Mouse (Mus musculus) myocyte (in vitro differentiated cells): ENCODE data around the gene Otof. TPM values are rescaled to one million over a fixed set of nuclear protein-coding genes. Genes with fewer than 3 reads are reported as not detected.

Source experiments
- H3K27me3 ChIP-seq: one replicate; pipeline ENCODE4 v1.6.1; 2011; ENCODE audit not compliant: control insufficient read depth, insufficient read depth, insufficient read length
- H3K36me3 ChIP-seq: one replicate; pipeline ENCODE4 v1.6.1; 2011; ENCODE audit not compliant: control insufficient read depth, insufficient read depth
- H3K4me2 ChIP-seq: one replicate; pipeline ENCODE4 v1.6.1; 2011; ENCODE audit warnings: low read depth, control low read depth
- H3K4me3 ChIP-seq: one replicate; pipeline ENCODE4 v1.5.1; 2011; ENCODE audit warnings: mild to moderate bottlenecking, control low read depth, moderate library complexity
- H3K79me2 ChIP-seq: one replicate; pipeline ENCODE4 v1.6.1; 2011; ENCODE audit not compliant: control insufficient read depth, insufficient read depth
- H3ac ChIP-seq: one replicate; pipeline ENCODE4 v1.6.1; 2011; ENCODE audit not compliant: control insufficient read depth, insufficient read length
- CEBPB ChIP-seq: IDR thresholded peaks from 2 replicates; pipeline ENCODE4 v1.6.1; 2011; ENCODE audit warnings: mild to moderate bottlenecking, moderate library complexity; ENCODE audit not compliant: poor library complexity, insufficient read depth, severe bottlenecking
- E2F4 ChIP-seq: IDR thresholded peaks from one replicate; pipeline ENCODE4 v1.6.1; 2011; ENCODE audit warnings: mild to moderate bottlenecking, control low read depth, moderate library complexity; ENCODE audit not compliant: insufficient read depth
- MAX ChIP-seq: IDR thresholded peaks from one replicate; pipeline ENCODE4 v1.6.1; 2011; ENCODE audit warnings: low read depth, mild to moderate bottlenecking, control low read depth
- MYOD1 ChIP-seq, 3 experiments: IDR thresholded peaks; one replicate each; pipeline ENCODE4 v1.6.1; 2011; ENCODE audit warnings: control low read depth in 2 of 3, low read depth in 2 of 3, mild to moderate bottlenecking in 2 of 3, moderate library complexity in 1 of 3; ENCODE audit not compliant: insufficient read length in 2 of 3, control insufficient read depth in 1 of 3
- MYOG ChIP-seq, 3 experiments: IDR thresholded peaks; one replicate each; pipeline ENCODE4 v1.6.1; 2011; ENCODE audit warnings: control low read depth in 2 of 3, low read depth in 2 of 3, mild to moderate bottlenecking in 2 of 3; ENCODE audit not compliant: insufficient read length in 2 of 3, control insufficient read depth in 1 of 3, insufficient read depth in 1 of 3
- POLR2A ChIP-seq: IDR thresholded peaks from one replicate; pipeline ENCODE4 v1.6.1; 2011; ENCODE audit warnings: low read depth, mild to moderate bottlenecking, control low read depth, moderate library complexity; ENCODE audit not compliant: insufficient read length
- POLR2AphosphoS2 ChIP-seq: IDR thresholded peaks from one replicate; pipeline ENCODE4 v1.6.1; 2011; ENCODE audit warnings: low read depth, control low read depth; ENCODE audit not compliant: insufficient read length
- REST ChIP-seq: IDR thresholded peaks from one replicate; pipeline ENCODE4 v1.6.1; 2011; ENCODE audit warnings: mild to moderate bottlenecking, control low read depth, moderate library complexity; ENCODE audit not compliant: insufficient read depth, insufficient read length
- SRF ChIP-seq: IDR thresholded peaks from one replicate; pipeline ENCODE4 v1.6.1; 2011; ENCODE audit warnings: low read depth; ENCODE audit not compliant: control insufficient read depth, insufficient read length
- TCF12 ChIP-seq: IDR thresholded peaks from one replicate; pipeline ENCODE4 v1.6.1; 2011; ENCODE audit warnings: mild to moderate bottlenecking, control low read depth; ENCODE audit not compliant: poor library complexity, insufficient read depth, severe bottlenecking
- TCF3 ChIP-seq: IDR thresholded peaks from one replicate; pipeline ENCODE4 v1.6.1; 2011; ENCODE audit warnings: low read depth, control low read depth; ENCODE audit not compliant: insufficient read length
- USF1 ChIP-seq: IDR thresholded peaks from one replicate; pipeline ENCODE4 v1.6.1; 2011; ENCODE audit warnings: low read depth, mild to moderate bottlenecking, control low read depth, moderate library complexity
- polyA plus RNA-seq: library from polyadenylated mRNA; unstranded; fragments of >200 nt; fragmentation: generic; extraction: Trizol; gene quantifications from one replicate; pipeline ENCODE4 v1.2.1, GENCODE M21; 2012; ENCODE audit warnings: missing spikeins

The Otof gene
- polyA plus RNA-seq = not detected

DNA sequence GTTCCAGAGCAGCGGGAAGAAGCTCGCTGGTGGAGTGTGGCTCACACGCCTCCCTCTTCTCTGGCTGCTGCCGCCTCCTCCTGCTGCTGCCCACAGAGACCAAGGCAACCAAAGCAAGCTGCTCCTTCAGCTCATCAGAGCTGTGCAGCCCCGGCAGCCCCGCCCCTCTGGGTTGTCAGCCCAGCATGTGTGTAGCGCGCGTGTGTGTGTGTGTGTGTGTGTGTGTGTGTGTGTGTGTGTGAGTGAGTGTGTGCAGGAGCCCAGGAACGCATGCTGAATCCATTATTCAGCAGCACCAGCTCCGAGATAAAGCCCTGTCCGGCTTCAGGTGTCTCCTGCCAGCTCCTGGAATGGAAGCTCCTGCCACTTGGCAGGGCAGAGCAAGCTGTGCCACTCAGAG, at the start of gene Otof:
Gene Otof (minus strand): TSS at position 112 of the 400 bp plus-strand sequence.
- no peak within 1 kb of the TSS for H3K4me3 ChIP-seq
- H3ac ChIP-seq = no peak within 1 kb of the TSS
- H3K4me2 ChIP-seq = no peak within 1 kb of the TSS
- H3K36me3 ChIP-seq = no peaks in the 10 kb centered on the region
- H3K79me2 ChIP-seq = no peaks in the 10 kb centered on the region
- TF ChIP-seq TCF3 (no peak), TCF12 (no peak), MYOG (IDR thresholded peaks at IDR 0.05; ENCODE audit: control insufficient read depth in 1 of 3, insufficient read depth in 1 of 3, insufficient read length in 2 of 3, low read depth in 2 of 3) (no peak), E2F4 (no peak), SRF (no peak), POLR2A (no peak), MAX (no peak), POLR2AphosphoS2 (no peak), CEBPB (no peak), REST (no peak), MYOD1 (IDR thresholded peaks at IDR 0.05; ENCODE audit: control insufficient read depth in 1 of 3, insufficient read length in 2 of 3, low read depth in 2 of 3) (no peak), USF1 (no peak)
- peaks cover 94% of the 10 kb centered on the region for H3K27me3 ChIP-seq

DNA sequence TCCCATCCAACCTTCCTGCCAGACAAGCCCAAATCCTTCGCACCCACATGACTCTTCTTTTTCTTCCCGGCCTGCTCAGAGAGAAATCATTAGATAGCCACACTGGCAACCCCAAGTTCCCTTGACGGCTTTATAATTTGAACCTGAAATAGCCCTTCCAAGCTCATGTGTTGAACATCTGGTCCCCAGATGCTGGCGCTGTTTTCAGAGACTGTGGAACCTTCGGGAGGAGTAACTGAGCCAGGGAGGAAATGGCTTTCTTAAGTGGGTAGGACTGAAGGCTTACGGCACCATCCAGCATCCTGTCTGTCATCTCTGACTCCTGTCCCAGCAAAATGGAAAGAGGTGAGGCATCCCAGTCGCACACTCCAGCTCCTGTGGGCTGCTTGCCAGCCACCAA, 35.6 kb upstream of the Otof start:
- H3K36me3 ChIP-seq = no peaks in the 10 kb centered on the region
- TF ChIP-seq MAX = no peak
- TF ChIP-seq MYOG (IDR thresholded peaks at IDR 0.05; ENCODE audit: control insufficient read depth in 1 of 3, insufficient read depth in 1 of 3, insufficient read length in 2 of 3, low read depth in 2 of 3) = no peak
- TF ChIP-seq MYOD1 (IDR thresholded peaks at IDR 0.05; ENCODE audit: control insufficient read depth in 1 of 3, insufficient read length in 2 of 3, low read depth in 2 of 3) = no peak
- no peak for TF ChIP-seq E2F4
- no peak for TF ChIP-seq TCF3
- no peak for TF ChIP-seq USF1
- no peak for TF ChIP-seq SRF
- TF ChIP-seq POLR2AphosphoS2 = no peak
- TF ChIP-seq CEBPB = no peak
- TF ChIP-seq POLR2A = no peak
- TF ChIP-seq TCF12 = no peak
- no peak for TF ChIP-seq REST
- H3K27me3 ChIP-seq = peaks cover 34% of the 10 kb centered on the region
- no peak overlapping the region for H3K4me3 ChIP-seq
- H3K79me2 ChIP-seq = no peaks in the 10 kb centered on the region
- H3ac ChIP-seq = no peak overlapping the region
- H3K4me2 ChIP-seq = no peak overlapping the region

GRCm38 (mm10) chr5:30496821-30497220, 35.1 kb upstream of the Otof start:
- Histone ChIP-seq H3K27me3 (peaks cover 36% of the 10 kb centered on the region), H3K79me2 (no peaks in the 10 kb centered on the region), H3K4me3 (no peak overlapping the region), H3K36me3 (no peaks in the 10 kb centered on the region), H3ac (no peak overlapping the region), H3K4me2 (no peak overlapping the region)
- TF ChIP-seq E2F4 (no peak), REST (no peak), USF1 (no peak), TCF3 (no peak), TCF12 (no peak), SRF (no peak), MYOD1 (IDR thresholded peaks at IDR 0.05; ENCODE audit: control insufficient read depth in 1 of 3, insufficient read length in 2 of 3, low read depth in 2 of 3) (no peak), POLR2A (no peak), MYOG (IDR thresholded peaks at IDR 0.05; ENCODE audit: control insufficient read depth in 1 of 3, insufficient read depth in 1 of 3, insufficient read length in 2 of 3, low read depth in 2 of 3) (no peak), CEBPB (no peak), MAX (no peak)

- Histone ChIP-seq H3K36me3 (no peaks in the 10 kb centered on the region), H3K79me2 (no peaks in the 10 kb centered on the region), H3K4me2 (no peak overlapping the region), H3ac (no peak overlapping the region), H3K27me3 (peaks cover 39% of the 10 kb centered on the region), H3K4me3 (no peak overlapping the region)
- TF ChIP-seq SRF = no peak
- no peak for TF ChIP-seq REST
- TF ChIP-seq MAX = no peak
- TF ChIP-seq POLR2A = no peak
- TF ChIP-seq TCF12 = no peak
- TF ChIP-seq MYOG (IDR thresholded peaks at IDR 0.05; ENCODE audit: control insufficient read depth in 1 of 3, insufficient read depth in 1 of 3, insufficient read length in 2 of 3, low read depth in 2 of 3) = no peak
- no peak for TF ChIP-seq POLR2AphosphoS2
- TF ChIP-seq USF1 = no peak
- no peak for TF ChIP-seq MYOD1 (IDR thresholded peaks at IDR 0.05; ENCODE audit: control insufficient read depth in 1 of 3, insufficient read length in 2 of 3, low read depth in 2 of 3)
- TF ChIP-seq CEBPB = no peak
- no peak for TF ChIP-seq E2F4
- TF ChIP-seq TCF3 = no peak
Measured at GRCm38 (mm10) chr5:30495288-30495687, 33.6 kb upstream of the Otof start.
